Mouse (Mus musculus) megakaryocyte, embryonic 14.5 days (primary cell): ENCODE measurements around the gene Ddc. TPM values are rescaled to one million over a fixed set of nuclear protein-coding genes. Genes with fewer than 3 reads are reported as not detected.

Experiments used
- H3K27me3 ChIP-seq: replicated peaks from 2 replicates; pipeline ENCODE3; 2012; ENCODE audit warnings: inconsistent platforms
- H3K36me3 ChIP-seq: replicated peaks from 2 replicates; pipeline ENCODE3; 2012; ENCODE audit warnings: low read length, inconsistent platforms, mixed read lengths
- H3K4me1 ChIP-seq: 2 replicates; pipeline ENCODE4 v1.6.1; 2012; ENCODE audit warnings: inconsistent platforms
- H3K4me3 ChIP-seq: replicated peaks from 2 replicates; pipeline ENCODE3; 2012; ENCODE audit warnings: moderate library complexity, mild to moderate bottlenecking, inconsistent platforms
- H3K9me3 ChIP-seq: 2 replicates; pipeline ENCODE4 v1.6.1; 2012; ENCODE audit warnings: inconsistent platforms
- FLI1 ChIP-seq: IDR thresholded peaks from 2 replicates; pipeline ENCODE4 v1.6.1; 2012; ENCODE audit warnings: low read length, inconsistent platforms, mixed read lengths
- GATA1 ChIP-seq: IDR thresholded peaks from 3 replicates; pipeline ENCODE4 v1.6.1; 2012; ENCODE audit warnings: mixed read lengths, low read length, inconsistent platforms, borderline replicate concordance
- polyA plus RNA-seq: library from polyadenylated mRNA; stranded (reverse); fragments of >175 nt; gene quantifications from 2 replicates; pipeline ENCODE4 v1.2.3, GENCODE M21; 2012; ENCODE audit warnings: low replicate concordance; ENCODE audit not compliant: insufficient read depth

The Ddc gene
- polyA plus RNA-seq, 1 experiment: not detected

- H3K27me3 ChIP-seq: peaks cover 11% of the 10 kb centered on the region
- TF ChIP-seq FLI1 (no peak), GATA1 (no peak)
- no peaks in the 10 kb centered on the region for H3K9me3 ChIP-seq
- H3K4me1 ChIP-seq: peaks cover 21% of the 10 kb centered on the region
- peak overlapping the region; percentile 95 for H3K4me3 ChIP-seq
- peaks cover 24% of the 10 kb centered on the region for H3K36me3 ChIP-seq
Observed at GRCm38 (mm10) chr11:11808035-11808819, 89.7 kb downstream of the Ddc start.

- Histone ChIP-seq H3K4me1 (peaks cover 31% of the 10 kb centered on the region), H3K9me3 (no peaks in the 10 kb centered on the region), H3K27me3 (peaks cover 2% of the 10 kb centered on the region), H3K36me3 (peaks cover 45% of the 10 kb centered on the region), H3K4me3 (no peak overlapping the region)
- TF ChIP-seq GATA1: no peak
- no peak for TF ChIP-seq FLI1
Observed at GRCm38 (mm10) chr11:11805951-11806350, 92.0 kb downstream of the Ddc start.

DNA sequence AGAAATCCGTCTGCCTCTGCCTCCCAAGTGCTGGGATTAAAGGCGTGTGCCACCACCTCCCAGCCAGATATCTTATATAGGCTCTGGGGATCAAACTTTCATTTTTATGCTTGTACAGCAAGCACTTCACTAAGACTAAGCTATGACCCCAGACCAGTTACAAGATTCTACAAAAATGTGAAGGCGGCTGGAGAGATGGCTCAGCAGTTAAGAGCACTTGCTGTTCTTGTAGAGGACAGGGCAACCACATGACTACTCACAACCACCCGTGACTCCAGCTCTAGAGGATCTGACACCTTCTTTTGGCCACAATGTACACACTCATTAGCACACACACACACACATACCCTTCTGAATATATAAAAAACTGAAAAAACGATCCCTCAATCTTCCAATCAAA, 93.5 kb downstream of the Ddc start:
- Histone ChIP-seq H3K36me3 (peaks cover 54% of the 10 kb centered on the region), H3K4me3 (no peak overlapping the region), H3K27me3 (no peaks in the 10 kb centered on the region), H3K9me3 (no peaks in the 10 kb centered on the region), H3K4me1 (peaks cover 29% of the 10 kb centered on the region)
- no peak for TF ChIP-seq FLI1
- no peak for TF ChIP-seq GATA1

DNA sequence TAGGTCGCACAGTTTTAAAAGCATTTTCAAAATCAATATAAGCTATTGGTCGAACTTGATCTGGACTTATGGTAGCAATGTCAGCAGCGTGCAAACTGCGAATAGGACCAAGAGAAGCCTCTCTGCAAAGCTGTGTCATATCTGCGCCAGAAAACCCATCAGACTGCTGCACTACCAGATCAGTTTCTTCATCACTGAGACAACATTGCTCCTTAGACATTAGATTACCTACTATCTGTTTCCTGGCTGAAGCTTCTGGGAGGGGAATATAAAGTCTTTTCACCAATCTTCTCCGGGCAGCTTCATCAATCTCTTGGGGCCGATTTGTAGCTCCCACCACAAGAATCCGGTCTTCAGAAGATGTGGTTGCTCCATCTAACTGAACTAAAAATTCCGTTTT, 96.9 kb downstream of the Ddc start:
- peaks cover 67% of the 10 kb centered on the region for H3K36me3 ChIP-seq
- TF ChIP-seq FLI1 (no peak), GATA1 (no peak)
- H3K27me3 ChIP-seq: no peaks in the 10 kb centered on the region
- H3K9me3 ChIP-seq: no peaks in the 10 kb centered on the region
- H3K4me3 ChIP-seq: no peak overlapping the region
- peaks cover 18% of the 10 kb centered on the region; the same call in 1 of the 2 replicates for H3K4me1 ChIP-seq

DNA sequence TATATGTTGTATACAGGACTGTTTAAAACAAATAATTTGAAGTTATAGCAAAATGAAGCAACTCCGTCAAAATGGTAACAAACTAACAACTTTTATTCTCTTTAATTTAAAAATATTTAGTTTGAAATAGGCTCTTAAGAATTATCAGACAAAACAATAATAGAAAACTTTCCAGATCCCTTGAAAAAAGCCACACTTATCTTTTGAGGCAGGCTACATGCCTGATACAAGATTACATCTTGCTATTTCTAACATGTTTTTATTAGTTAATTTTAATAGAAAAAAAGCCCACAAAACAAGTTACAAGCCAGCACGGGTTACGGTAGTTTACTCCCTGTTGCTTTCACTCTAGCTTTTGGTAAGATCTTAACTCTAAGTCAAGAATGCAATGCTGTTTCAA, 97.6 kb downstream of the Ddc start:
- Histone ChIP-seq H3K36me3 (peaks cover 60% of the 10 kb centered on the region), H3K4me1 (peaks cover 18% of the 10 kb centered on the region; the same call in 1 of the 2 replicates), H3K9me3 (no peaks in the 10 kb centered on the region), H3K4me3 (no peak overlapping the region), H3K27me3 (no peaks in the 10 kb centered on the region)
- no peak for TF ChIP-seq GATA1
- TF ChIP-seq FLI1: no peak

DNA sequence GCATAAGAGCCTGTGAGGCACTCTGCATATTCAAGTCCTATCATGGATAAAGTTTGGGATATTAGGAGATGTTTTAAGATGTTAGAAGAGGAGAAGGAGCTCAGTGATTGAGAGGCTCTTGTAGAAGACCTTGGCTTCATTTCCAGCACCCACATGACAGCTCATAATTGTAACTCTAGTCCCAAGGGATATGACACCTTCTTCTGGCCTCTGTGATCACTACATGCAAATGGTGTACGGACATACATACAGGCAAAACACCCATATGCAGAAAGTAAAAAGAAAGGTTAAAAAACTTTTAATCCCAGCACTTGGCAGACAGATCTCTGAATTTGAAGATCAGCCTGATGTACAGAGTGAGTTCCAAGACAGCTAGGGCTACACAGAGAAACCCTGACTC, 99.3 kb downstream of the Ddc start:
- Histone ChIP-seq H3K36me3 (peaks cover 48% of the 10 kb centered on the region), H3K27me3 (no peaks in the 10 kb centered on the region), H3K9me3 (no peaks in the 10 kb centered on the region), H3K4me1 (peaks cover 18% of the 10 kb centered on the region; the same call in 1 of the 2 replicates), H3K4me3 (no peak overlapping the region)
- TF ChIP-seq FLI1: no peak
- TF ChIP-seq GATA1: no peak

DNA sequence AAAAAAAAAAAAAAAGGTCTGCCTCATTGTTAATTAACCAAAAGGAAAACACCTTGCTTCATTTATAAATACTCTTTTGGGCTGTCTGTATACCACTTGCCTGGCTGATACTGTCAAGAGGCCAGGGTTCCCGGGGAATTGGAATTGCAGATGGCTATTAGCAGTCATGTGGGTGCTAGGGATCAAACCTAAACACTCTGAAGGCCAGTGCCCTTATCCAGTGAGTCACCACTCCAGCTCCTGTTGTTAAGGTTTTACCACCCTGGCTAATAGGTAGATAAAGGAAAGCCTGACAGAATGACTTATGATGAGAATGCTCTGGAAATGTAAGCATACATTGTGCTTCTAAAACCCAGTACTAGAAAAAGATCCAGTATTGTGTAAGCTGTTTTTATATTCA, 103.3 kb downstream of the Ddc start:
- no peaks in the 10 kb centered on the region for H3K4me1 ChIP-seq
- TF ChIP-seq FLI1 (no peak), GATA1 (no peak)
- H3K27me3 ChIP-seq: no peaks in the 10 kb centered on the region
- H3K4me3 ChIP-seq: no peak overlapping the region
- peaks cover 15% of the 10 kb centered on the region for H3K36me3 ChIP-seq
- no peaks in the 10 kb centered on the region for H3K9me3 ChIP-seq

GRCm38 (mm10) chr11:11788521-11788974, 109.4 kb downstream of the Ddc start:
- H3K4me1 ChIP-seq: peaks cover 21% of the 10 kb centered on the region
- no peaks in the 10 kb centered on the region for H3K9me3 ChIP-seq
- no peaks in the 10 kb centered on the region for H3K36me3 ChIP-seq
- H3K27me3 ChIP-seq: peaks cover 4% of the 10 kb centered on the region
- H3K4me3 ChIP-seq: peak overlapping the region; percentile 86
- no peak for TF ChIP-seq GATA1
- TF ChIP-seq FLI1: no peak

- H3K4me3 ChIP-seq: no peak overlapping the region
- peaks cover 21% of the 10 kb centered on the region for H3K4me1 ChIP-seq
- H3K9me3 ChIP-seq: no peaks in the 10 kb centered on the region
- TF ChIP-seq FLI1 (no peak), GATA1 (no peak)
- no peaks in the 10 kb centered on the region for H3K36me3 ChIP-seq
- H3K27me3 ChIP-seq: peaks cover 4% of the 10 kb centered on the region
Observed at GRCm38 (mm10) chr11:11785457-11785856, 112.5 kb downstream of the Ddc start.

DNA sequence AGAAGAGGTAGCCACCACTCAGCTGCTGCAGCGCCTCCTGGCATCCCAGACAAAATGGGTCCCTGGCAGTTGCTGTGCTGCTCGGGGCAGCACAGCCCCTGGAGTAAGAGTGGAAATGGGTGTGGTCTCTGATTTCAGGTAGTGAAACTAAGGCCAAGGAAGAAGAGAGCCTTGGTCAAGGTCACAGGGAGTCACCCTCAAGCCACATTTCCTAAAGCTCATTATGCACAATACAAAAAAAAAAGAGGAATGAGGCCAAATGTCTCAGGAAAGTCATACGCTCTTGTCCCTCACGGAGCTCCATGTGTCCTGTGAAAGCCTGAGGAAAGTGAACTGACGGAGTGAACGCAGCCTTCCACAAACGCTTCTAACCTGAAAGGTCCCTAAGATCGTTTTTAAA, 116.2 kb downstream of the Ddc start:
- H3K27me3 ChIP-seq: peaks cover 4% of the 10 kb centered on the region
- peaks cover 20% of the 10 kb centered on the region for H3K4me1 ChIP-seq
- H3K4me3 ChIP-seq: no peak overlapping the region
- no peaks in the 10 kb centered on the region for H3K9me3 ChIP-seq
- H3K36me3 ChIP-seq: no peaks in the 10 kb centered on the region
- TF ChIP-seq FLI1 (no peak), GATA1 (no peak)

DNA sequence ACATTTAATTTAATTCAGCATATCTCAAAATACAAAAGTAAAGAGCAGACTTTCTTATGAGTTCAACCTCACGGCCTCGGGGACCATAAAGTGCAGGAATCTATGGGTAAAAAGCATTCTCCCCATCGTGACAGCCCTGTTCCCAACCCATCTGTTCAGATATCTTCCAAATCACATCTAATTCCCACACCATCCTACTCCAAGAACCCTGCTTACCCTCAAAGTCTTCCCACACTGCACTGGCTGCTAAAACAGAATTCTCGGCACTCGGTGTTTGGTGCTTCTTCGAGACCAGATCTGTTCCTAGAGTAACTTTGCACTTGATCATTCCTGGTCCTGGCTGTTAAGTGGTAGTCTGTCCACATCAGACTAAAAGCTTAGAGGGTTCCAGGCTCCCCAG, 119.6 kb downstream of the Ddc start:
- no peak overlapping the region for H3K4me3 ChIP-seq
- peaks cover 10% of the 10 kb centered on the region for H3K4me1 ChIP-seq
- TF ChIP-seq GATA1 (no peak), FLI1 (no peak)
- H3K36me3 ChIP-seq: no peaks in the 10 kb centered on the region
- no peaks in the 10 kb centered on the region for H3K27me3 ChIP-seq
- H3K9me3 ChIP-seq: no peaks in the 10 kb centered on the region
